Mouse (Mus musculus): ENCODE measurements around the gene Fgd6.

GRCm38 (mm10) chr10:94140227-94140931 lies 104.6 kb downstream of the Fgd6 start:
- no peak for TF ChIP-seq TAL1 (IDR thresholded peaks at IDR 0.05; ENCODE audit: low read length)
- no peak for TF ChIP-seq GATA1 (IDR thresholded peaks at IDR 0.05; ENCODE audit: low read length)
